Mouse (Mus musculus): ENCODE measurements at regions not wholly inside any gene's neighbourhood (a gene's known extent, or its start where the extent isn't known, plus 50 kb on each side); places are given as distances from the start of the nearest gene placed in this dataset.

- DNase-seq (ENCODE audit: extremely low spot score, low spot score), result peak; percentile 12
Observed at GRCm38 (mm10) chrX:118320123-118320522, 106.9 kb upstream of the Tgif2lx2 start.

- DNase-seq (ENCODE audit: extremely low spot score, low spot score), result no peak
Observed at GRCm38 (mm10) chrX:118356888-118357287, 70.1 kb upstream of the Tgif2lx2 start.
